Mouse (Mus musculus) neural tube, embryonic 13.5 days (tissue): ENCODE results near the gene Cenpk. TPM values are rescaled to one million over a fixed set of nuclear protein-coding genes. Genes with fewer than 3 reads are reported as not detected.

ENCODE experiments used
- ATAC-seq: fragments of 200-750 bp; cut with Nextera tagmentation; 2 replicates; pipeline ENCODE4 v1.8.0; 2017; ENCODE audit warnings: low read depth, mild to moderate bottlenecking, moderate TSS enrichment, moderate library complexity
- H3K27ac ChIP-seq: fragments of 300-500 bp; sonication (generic); replicated peaks from 2 replicates; pipeline ENCODE4 v1.5.1; 2015; ENCODE audit warnings: moderate library complexity, mild to moderate bottlenecking, inconsistent platforms
- H3K27me3 ChIP-seq: fragments of 300-500 bp; sonication (generic); 2 replicates; pipeline ENCODE4 v1.6.1; 2015; ENCODE audit warnings: mild to moderate bottlenecking, inconsistent platforms
- H3K36me3 ChIP-seq: fragments of 300-500 bp; sonication (generic); 2 replicates; pipeline ENCODE4 v1.6.1; 2015; ENCODE audit warnings: mild to moderate bottlenecking, inconsistent platforms
- H3K4me1 ChIP-seq: fragments of 300-500 bp; sonication (generic); replicated peaks from 2 replicates; pipeline ENCODE4 v1.6.1; 2015; ENCODE audit warnings: inconsistent platforms
- H3K4me2 ChIP-seq: fragments of 300-500 bp; sonication (generic); 2 replicates; pipeline ENCODE4 v1.6.1; 2015; ENCODE audit warnings: inconsistent platforms, mild to moderate bottlenecking, moderate library complexity
- H3K4me3 ChIP-seq: fragments of 300-500 bp; sonication (generic); 2 replicates; pipeline ENCODE4 v1.5.1; 2015; ENCODE audit warnings: mild to moderate bottlenecking, inconsistent platforms
- H3K9ac ChIP-seq: fragments of 300-500 bp; sonication (generic); 2 replicates; pipeline ENCODE4 v1.6.1; 2015; ENCODE audit warnings: moderate library complexity, mild to moderate bottlenecking, inconsistent platforms
- H3K9me3 ChIP-seq: fragments of 300-500 bp; sonication (generic); 2 replicates; pipeline ENCODE4 v1.6.1; 2016; ENCODE audit warnings: inconsistent platforms
- WGBS: fragments of 180-500 bp; shearing (Covaris S2); methylation state at CpG from one replicate; pipeline ENCODE4 v1.1.7; 2015; 5-methylcytosine and 5-hydroxymethylcytosine counted together
- polyA plus RNA-seq: library from polyadenylated mRNA; unstranded; fragments of >200 nt; fragmentation: Nextera tagmentation; extraction: Ambion mirVana; gene quantifications from 2 replicates; pipeline ENCODE4 v1.2.1, GENCODE M21; 2015

Gene Cenpk
- polyA plus RNA-seq, 1 experiment from 2014 or later: 13.8 TPM

GRCm38 (mm10) chr13:104286897-104287309 lies 58.5 kb downstream of the Cenpk start:
- under 1% methylated on average over 10 of the region's 10 CpGs for WGBS

GRCm38 (mm10) chr13:104287366-104288225 lies 59.2 kb downstream of the Cenpk start, which contains the start of gene Adamts6:
TSS of gene Adamts6 (plus strand) at chr13:104287835.
- Histone ChIP-seq H3K9ac (peak within 1 kb of the TSS; percentile 61), H3K4me1 (peaks cover 25% of the 10 kb centered on the region), H3K4me2 (peak within 1 kb of the TSS; percentile 69), H3K4me3 (peak within 1 kb of the TSS; percentile 44), H3K36me3 (no peaks in the 10 kb centered on the region), H3K9me3 (no peaks in the 10 kb centered on the region), H3K27me3 (no peaks in the 10 kb centered on the region), H3K27ac (peak within 1 kb of the TSS; percentile 69)
- under 1% methylated on average over 23 of the region's 23 CpGs for WGBS
- 0 out of 2 replicates have a peak, but pooled peaks have one; percentile 41 for ATAC-seq

More at GRCm38 (mm10) chr13:104286897-104287309, 58.5 kb downstream of the Cenpk start:
- Histone ChIP-seq H3K36me3 (no peaks in the 10 kb centered on the region), H3K4me2 (peak overlapping the region; percentile 69), H3K27ac (peak overlapping the region; percentile 69), H3K9ac (peak overlapping the region; percentile 61), H3K4me1 (peaks cover 25% of the 10 kb centered on the region), H3K9me3 (no peaks in the 10 kb centered on the region), H3K4me3 (peak overlapping the region; percentile 44), H3K27me3 (no peaks in the 10 kb centered on the region)
- peak; percentile 93 for ATAC-seq

- Histone ChIP-seq H3K27ac (peak overlapping the region; percentile 69), H3K27me3 (no peaks in the 10 kb centered on the region), H3K36me3 (no peaks in the 10 kb centered on the region), H3K9ac (peak overlapping the region; percentile 61), H3K9me3 (no peaks in the 10 kb centered on the region), H3K4me1 (peaks cover 25% of the 10 kb centered on the region), H3K4me2 (peak overlapping the region; percentile 69), H3K4me3 (peak overlapping the region; percentile 44)
- ATAC-seq: peak; percentile 75; the same call in 1 of the 2 replicates
- under 1% methylated on average over 7 of the region's 7 CpGs for WGBS
These were observed 59.9 kb downstream of the Cenpk start for GRCm38 (mm10) chr13:104288226-104288859.

- Histone ChIP-seq H3K27me3 (no peaks in the 10 kb centered on the region), H3K36me3 (no peaks in the 10 kb centered on the region), H3K4me1 (peaks cover 25% of the 10 kb centered on the region), H3K9ac (no peak overlapping the region), H3K4me3 (peak overlapping the region; percentile 44; the same call in 1 of the 2 replicates), H3K4me2 (peak overlapping the region; percentile 69), H3K27ac (no peak overlapping the region), H3K9me3 (no peaks in the 10 kb centered on the region)
- ATAC-seq: no peak
These were observed 60.8 kb downstream of the Cenpk start for GRCm38 (mm10) chr13:104289176-104289575.

GRCm38 (mm10) chr13:104295472-104295871 lies 67.1 kb downstream of the Cenpk start:
- Histone ChIP-seq H3K27me3 (no peaks in the 10 kb centered on the region), H3K9me3 (no peaks in the 10 kb centered on the region), H3K4me2 (no peak overlapping the region), H3K9ac (no peak overlapping the region), H3K36me3 (no peaks in the 10 kb centered on the region), H3K4me3 (no peak overlapping the region), H3K4me1 (no peaks in the 10 kb centered on the region), H3K27ac (no peak overlapping the region)
- WGBS: 90% methylated on average over 1 of the region's 1 CpGs
- no peak for ATAC-seq

Other genes with a start within 250 kb of the Cenpk start
- 32.4 and 36.5 TPM in 2 replicates for gene Nln, start 119.0 kb upstream of the Cenpk start, polyA plus RNA-seq
- gene Sgtb, start 118.9 kb upstream of the Cenpk start, polyA plus RNA-seq: 34.3 and 40.2 TPM in 2 replicates
- gene Trappc13, start 50.1 kb upstream of the Cenpk start, polyA plus RNA-seq: 62.9 and 69.3 TPM in 2 replicates
- gene Trim23, start 49.8 kb upstream of the Cenpk start, polyA plus RNA-seq: 30.6 and 31.5 TPM in 2 replicates
- 7.2 and 7.5 TPM in 2 replicates for gene Ppwd1, start 232 bp downstream of the Cenpk start, polyA plus RNA-seq
- 1.0 and 1.6 TPM in 2 replicates for gene Adamts6, start 59.2 kb downstream of the Cenpk start, polyA plus RNA-seq